In genomic region chr16:42515929-42516328, GRCm38 (mm10) we compare ENCODE assay signal across 30 mouse cellular contexts.
"Had no signal": no experiment of that assay in that cellular context is flagged by ENCODE, and none has a peak within 500 bp of the region (broad histone marks: within the 10 kb centered on the region; RNA-seq: fewer than 3 reads in every experiment).

No protein-coding gene starts in this region.

- ATAC-seq: liver, embryonic 12.5 days; liver, postnatal 0 days; lung, postnatal 0 days; midbrain, embryonic 13.5 days; midbrain, embryonic 15.5 days; midbrain, embryonic 16.5 days had no signal

- H3K9ac ChIP-seq: limb, embryonic 12.5 days; limb, embryonic 15.5 days; liver, embryonic 12.5 days; liver, embryonic 13.5 days; liver, embryonic 14.5 days; liver, embryonic 15.5 days; liver, postnatal 0 days; lung, embryonic 14.5 days; lung, embryonic 15.5 days; midbrain, embryonic 12.5 days; midbrain, embryonic 13.5 days; midbrain, embryonic 15.5 days had no signal

- H3K27me3 ChIP-seq: limb, embryonic 12.5 days; limb, embryonic 15.5 days; liver, embryonic 12.5 days; liver, embryonic 13.5 days; liver, embryonic 15.5 days; lung, embryonic 15.5 days; megakaryocyte, embryonic 14.5 days; midbrain, embryonic 12.5 days; midbrain, embryonic 13.5 days; midbrain, embryonic 15.5 days had no signal

- H3K4me1 ChIP-seq: limb, embryonic 12.5 days; limb, embryonic 15.5 days; liver, embryonic 12.5 days; liver, embryonic 13.5 days; liver, embryonic 15.5 days; lung, embryonic 15.5 days; megakaryocyte, embryonic 14.5 days; midbrain, embryonic 10.5 days; midbrain, embryonic 12.5 days; midbrain, embryonic 13.5 days; midbrain, embryonic 15.5 days had no signal

- H3K4me3 ChIP-seq: left cerebral cortex, adult 2 months; limb, embryonic 12.5 days; limb, embryonic 15.5 days; liver, embryonic 12.5 days; liver, embryonic 13.5 days; liver, embryonic 15.5 days; lung, embryonic 15.5 days; megakaryocyte, embryonic 14.5 days; midbrain, embryonic 10.5 days; midbrain, embryonic 12.5 days; midbrain, embryonic 13.5 days; midbrain, embryonic 15.5 days; myocyte had no signal

- DNase-seq: layer of hippocampus, postnatal 36 days; left cerebral cortex, postnatal 4 days; liver, embryonic 13.5 days; liver, postnatal 0 days; lung, adult 18-20 months; lung, adult 2 months; lung, embryonic 14.5 days; lung, postnatal 10 days; lung, postnatal 14 days; lung, postnatal 36 days; lung, postnatal 4 days; midbrain, embryonic 14.5 days had no signal

- H3K9me3 ChIP-seq: limb, embryonic 12.5 days; limb, embryonic 15.5 days; liver, embryonic 12.5 days; liver, embryonic 13.5 days; liver, embryonic 15.5 days; lung, embryonic 15.5 days; megakaryocyte, embryonic 14.5 days; midbrain, embryonic 10.5 days; midbrain, embryonic 12.5 days; midbrain, embryonic 13.5 days; midbrain, embryonic 15.5 days had no signal

- H3K4me2 ChIP-seq: limb, embryonic 12.5 days; limb, embryonic 15.5 days; liver, embryonic 11.5 days; liver, embryonic 12.5 days; liver, embryonic 13.5 days; liver, embryonic 15.5 days; lung, embryonic 14.5 days; lung, embryonic 15.5 days; midbrain, embryonic 11.5 days; midbrain, embryonic 12.5 days; midbrain, embryonic 13.5 days; midbrain, embryonic 15.5 days had no signal

- H3K36me3 ChIP-seq: limb, embryonic 12.5 days; limb, embryonic 15.5 days; liver, embryonic 12.5 days; liver, embryonic 13.5 days; liver, embryonic 15.5 days; lung, embryonic 15.5 days; midbrain, embryonic 10.5 days; midbrain, embryonic 12.5 days; midbrain, embryonic 13.5 days; midbrain, embryonic 15.5 days had no signal

- H3K27ac ChIP-seq: left cerebral cortex, adult 2 months; limb, embryonic 12.5 days; limb, embryonic 15.5 days; liver, embryonic 12.5 days; liver, embryonic 13.5 days; liver, embryonic 14.5 days; liver, embryonic 15.5 days; lung, embryonic 15.5 days; macrophage; midbrain, embryonic 10.5 days; midbrain, embryonic 12.5 days; midbrain, embryonic 13.5 days; midbrain, embryonic 15.5 days had no signal
